Mouse (Mus musculus) heart, embryonic 11.5 days (tissue): ENCODE results near the gene Zdhhc18. TPM values are rescaled to one million over a fixed set of nuclear protein-coding genes. Genes with fewer than 3 reads are reported as not detected.
A peak's percentile ranks its signal among the peaks of the same experiment; 100 is the strongest.

ENCODE experiments used
- ATAC-seq: fragments of 200-750 bp; cut with Nextera tagmentation; replicated peaks from 2 replicates; pipeline ENCODE4 v1.8.0; 2017; ENCODE audit warnings: moderate library complexity; ENCODE audit not compliant: insufficient number of reproducible peaks, low FRiP score, low TSS enrichment
- H3K27ac ChIP-seq: fragments of 300-500 bp; sonication (generic); 2 replicates; pipeline ENCODE4 v1.5.1; 2014; ENCODE audit warnings: mild to moderate bottlenecking, low read depth, low read length
- H3K27me3 ChIP-seq: fragments of 300-500 bp; sonication (generic); 2 replicates; pipeline ENCODE4 v1.6.1; 2014; ENCODE audit warnings: mild to moderate bottlenecking, low read length, mixed read lengths; ENCODE audit not compliant: control insufficient read depth, insufficient read depth
- H3K36me3 ChIP-seq: fragments of 300-500 bp; sonication (generic); 2 replicates; pipeline ENCODE4 v1.6.1; 2014; ENCODE audit warnings: mild to moderate bottlenecking, low read length, moderate library complexity, mixed read lengths; ENCODE audit not compliant: control insufficient read depth, insufficient read depth
- H3K4me1 ChIP-seq: fragments of 300-500 bp; sonication (generic); 2 replicates; pipeline ENCODE4 v1.6.1; 2014; ENCODE audit warnings: low read length; ENCODE audit not compliant: control insufficient read depth, insufficient read depth
- H3K4me2 ChIP-seq: fragments of 300-500 bp; sonication (generic); 2 replicates; pipeline ENCODE4 v1.6.1; 2014; ENCODE audit warnings: mild to moderate bottlenecking, moderate library complexity
- H3K4me3 ChIP-seq: fragments of 300-500 bp; sonication (generic); 2 replicates; pipeline ENCODE4 v1.5.1; 2014; ENCODE audit warnings: low read depth, low read length
- H3K9ac ChIP-seq: fragments of 300-500 bp; sonication (generic); 2 replicates; pipeline ENCODE4 v1.6.1; 2014; ENCODE audit warnings: mild to moderate bottlenecking, low read depth, low read length, moderate library complexity
- H3K9me3 ChIP-seq: fragments of 300-500 bp; sonication (generic); replicated peaks from 2 replicates; pipeline ENCODE4 v1.6.1; 2016; ENCODE audit warnings: low read length; ENCODE audit not compliant: control insufficient read depth
- WGBS: fragments of 180-500 bp; shearing (Covaris S2); extraction: QIAGEN DNeasy Blood & Tissue Kit; methylation state at CpG from one replicate; pipeline ENCODE4 v1.1.7; 2014; ENCODE audit not compliant: insufficient replicate concordance; 5-methylcytosine and 5-hydroxymethylcytosine counted together
- polyA plus RNA-seq: library from polyadenylated mRNA; unstranded; fragments of >200 nt; fragmentation: Nextera tagmentation; extraction: Ambion mirVana; gene quantifications from 2 replicates; pipeline ENCODE4 v1.2.1, GENCODE M21; 2014

Zdhhc18 gene
- polyA plus RNA-seq, 1 experiment from 2014 or later: 1.5 TPM

DNA sequence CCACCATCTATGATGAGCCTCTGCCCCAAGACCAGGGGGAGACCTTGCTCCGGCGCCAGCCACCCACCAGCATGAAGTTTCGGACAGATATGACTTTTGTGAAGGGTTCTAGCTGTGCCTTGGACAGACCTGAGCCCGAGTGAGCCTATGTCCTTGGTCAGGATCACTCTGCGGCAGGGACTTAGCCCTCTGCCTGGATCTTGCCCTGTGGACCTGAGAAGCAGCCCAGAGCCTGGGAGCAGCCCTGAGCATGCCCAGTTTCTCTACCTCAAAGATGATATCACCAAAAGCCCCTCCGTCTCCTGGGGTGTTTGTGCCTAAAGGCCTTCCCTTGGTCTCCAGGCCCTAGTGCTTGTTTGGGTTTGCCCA lies 66.3 kb downstream of the Zdhhc18 start:
- Histone ChIP-seq H3K4me2 (peak overlapping the region; percentile 99), H3K27ac (peak overlapping the region; percentile 73; the same call in 1 of the 2 replicates), H3K27me3 (no peaks in the 10 kb centered on the region), H3K9ac (peak overlapping the region; percentile 95), H3K4me3 (peak overlapping the region; percentile 81), H3K9me3 (no peaks in the 10 kb centered on the region), H3K4me1 (peaks cover 12% of the 10 kb centered on the region), H3K36me3 (peaks cover 28% of the 10 kb centered on the region)
- 52% methylated on average over 6 of the region's 6 CpGs for WGBS
- no peak for ATAC-seq

DNA sequence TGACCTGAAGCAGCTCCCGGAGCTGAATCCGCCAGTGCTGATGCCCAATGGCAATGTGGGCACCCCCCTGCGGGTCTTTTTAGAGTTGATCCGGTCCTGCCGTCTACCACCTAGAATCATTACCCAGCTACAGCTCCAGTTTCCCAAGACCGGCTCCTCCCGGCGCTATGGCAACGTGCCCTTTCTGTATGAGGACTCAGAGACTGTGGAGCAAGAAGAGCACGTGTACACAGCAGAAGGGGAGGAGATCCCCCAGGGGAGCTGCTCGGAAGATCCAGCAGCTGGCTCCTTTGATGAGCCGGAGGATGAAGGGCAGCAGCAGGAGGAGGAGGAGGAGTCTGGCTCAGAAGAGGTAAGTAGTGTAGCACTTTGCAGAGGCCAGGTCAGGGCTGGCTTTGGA lies 72.0 kb downstream of the Zdhhc18 start:
- Histone ChIP-seq H3K36me3 (peaks cover 18% of the 10 kb centered on the region), H3K27me3 (no peaks in the 10 kb centered on the region)
- 78% methylated on average over 12 of the region's 12 CpGs for WGBS

DNA sequence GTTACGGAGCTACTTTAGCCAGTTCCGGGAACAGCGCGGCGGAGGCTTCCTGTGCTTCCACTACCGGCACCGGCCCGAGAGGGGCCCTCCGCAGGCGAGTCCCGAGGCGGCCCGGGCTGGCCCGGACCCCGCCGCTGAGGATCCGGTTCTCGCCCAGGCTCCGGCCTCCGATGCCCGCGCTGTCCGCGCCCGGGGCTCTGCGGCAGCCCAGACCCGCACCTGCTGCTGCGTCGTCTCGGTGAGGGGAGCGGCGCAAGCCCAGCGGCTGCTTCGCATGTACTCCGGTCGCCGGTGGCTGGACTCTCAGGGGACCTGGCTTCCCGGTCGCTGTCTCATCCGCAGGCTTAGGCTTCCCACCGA lies 75.1 kb downstream of the Zdhhc18 start:
- no peaks in the 10 kb centered on the region for H3K27me3 ChIP-seq
- H3K4me3 ChIP-seq: peak overlapping the region; percentile 100
- no peaks in the 10 kb centered on the region for H3K9me3 ChIP-seq
- ATAC-seq: peak; percentile 29; the same call in 1 of the 2 replicates
- peak overlapping the region; percentile 83 for H3K4me2 ChIP-seq
- peaks cover 8% of the 10 kb centered on the region; the same call in 1 of the 2 replicates for H3K4me1 ChIP-seq
- H3K27ac ChIP-seq: peak overlapping the region; percentile 54; the same call in 1 of the 2 replicates
- under 1% methylated on average over 41 of the region's 41 CpGs for WGBS
- H3K9ac ChIP-seq: peak overlapping the region; percentile 94
- H3K36me3 ChIP-seq: peaks cover 2% of the 10 kb centered on the region; the same call in 1 of the 2 replicates

More for the DNA sequence above, 72.0 kb downstream of the Zdhhc18 start:
- H3K4me1 ChIP-seq: peaks cover 8% of the 10 kb centered on the region; the same call in 1 of the 2 replicates
- H3K27ac ChIP-seq: no peak overlapping the region
- no peak for ATAC-seq
- no peak overlapping the region for H3K4me3 ChIP-seq
- H3K4me2 ChIP-seq: no peak overlapping the region
- no peaks in the 10 kb centered on the region for H3K9me3 ChIP-seq
- no peak overlapping the region for H3K9ac ChIP-seq

DNA sequence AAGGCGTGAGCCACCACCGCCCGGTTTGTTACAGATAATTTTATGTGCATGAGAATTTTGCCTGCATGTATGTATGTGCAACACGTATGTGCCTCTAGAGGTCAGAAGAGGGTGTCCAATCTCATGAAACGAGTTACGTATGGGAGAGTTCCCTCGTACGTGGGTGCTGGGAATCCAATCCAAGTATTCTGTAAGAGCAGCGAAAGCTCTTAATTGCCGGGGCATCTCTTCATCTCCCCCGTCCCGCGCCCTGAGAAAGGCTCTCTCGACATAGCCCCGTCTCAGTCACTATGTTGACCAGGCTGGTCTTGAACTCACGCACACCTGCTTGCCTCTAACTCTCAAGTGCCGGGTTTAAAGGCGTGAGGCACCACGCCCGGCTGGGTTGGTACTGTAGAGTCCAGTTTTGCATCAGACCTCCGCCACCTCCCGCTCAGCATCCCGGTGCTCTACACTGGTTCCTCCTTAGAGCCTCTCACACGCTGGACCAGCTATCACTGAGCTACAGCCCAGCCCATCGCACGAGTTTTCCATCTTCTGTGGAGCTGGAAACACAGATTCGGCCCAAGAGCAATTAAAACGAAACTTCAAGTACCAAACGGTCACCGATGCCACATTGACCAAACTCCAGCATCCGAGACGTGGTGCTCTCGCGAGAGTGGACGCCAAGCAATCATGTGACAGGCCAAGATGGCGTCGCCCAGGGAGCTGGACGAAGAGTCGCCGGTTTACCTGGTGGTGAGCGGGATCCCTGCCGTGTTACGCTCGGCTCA lies 75.7 kb downstream of the Zdhhc18 start, which contains the start of gene Gpatch3:
Gene Gpatch3, plus strand, starts transcription at position 676 of the 773 bp plus-strand sequence.
- peaks cover 8% of the 10 kb centered on the region; the same call in 1 of the 2 replicates for H3K4me1 ChIP-seq
- peak within 1 kb of the TSS; percentile 83 for H3K4me2 ChIP-seq
- no peaks in the 10 kb centered on the region for H3K27me3 ChIP-seq
- no peaks in the 10 kb centered on the region; the same call in 1 of the 2 replicates for H3K36me3 ChIP-seq
- WGBS: 6% methylated on average over 44 of the region's 44 CpGs
- peak within 1 kb of the TSS; percentile 94 for H3K9ac ChIP-seq
- ATAC-seq: peak; percentile 85
- H3K9me3 ChIP-seq: no peaks in the 10 kb centered on the region
- peak within 1 kb of the TSS; percentile 71; the same call in 1 of the 2 replicates for H3K27ac ChIP-seq
- H3K4me3 ChIP-seq: peak within 1 kb of the TSS; percentile 100

DNA sequence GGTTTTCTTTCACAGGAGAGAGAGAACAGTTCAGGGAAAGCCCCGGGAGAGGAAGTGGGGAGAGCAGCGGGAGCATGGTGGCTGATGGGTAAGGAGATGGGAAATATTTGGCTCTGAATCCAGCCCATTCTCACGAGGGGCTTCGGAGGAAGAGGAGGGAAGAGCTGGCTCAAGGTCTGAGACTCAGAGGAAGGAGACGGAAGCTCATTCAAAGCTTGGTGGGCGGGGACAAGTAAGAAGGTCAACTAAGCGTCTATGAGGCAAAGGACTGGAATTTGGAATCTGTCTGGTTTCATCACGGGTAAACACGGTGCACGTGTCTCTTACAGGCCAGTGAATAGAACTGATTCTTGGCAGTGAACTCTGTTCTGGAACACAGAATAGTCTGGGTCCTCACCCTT lies 79.9 kb downstream of the Zdhhc18 start:
- no peak for ATAC-seq
- Histone ChIP-seq H3K36me3 (no peaks in the 10 kb centered on the region), H3K27ac (no peak overlapping the region), H3K9ac (no peak overlapping the region), H3K4me1 (peaks cover 4% of the 10 kb centered on the region; the same call in 1 of the 2 replicates), H3K9me3 (no peaks in the 10 kb centered on the region), H3K4me3 (no peak overlapping the region), H3K4me2 (no peak overlapping the region), H3K27me3 (no peaks in the 10 kb centered on the region)
- WGBS: 53% methylated on average over 10 of the region's 10 CpGs

DNA sequence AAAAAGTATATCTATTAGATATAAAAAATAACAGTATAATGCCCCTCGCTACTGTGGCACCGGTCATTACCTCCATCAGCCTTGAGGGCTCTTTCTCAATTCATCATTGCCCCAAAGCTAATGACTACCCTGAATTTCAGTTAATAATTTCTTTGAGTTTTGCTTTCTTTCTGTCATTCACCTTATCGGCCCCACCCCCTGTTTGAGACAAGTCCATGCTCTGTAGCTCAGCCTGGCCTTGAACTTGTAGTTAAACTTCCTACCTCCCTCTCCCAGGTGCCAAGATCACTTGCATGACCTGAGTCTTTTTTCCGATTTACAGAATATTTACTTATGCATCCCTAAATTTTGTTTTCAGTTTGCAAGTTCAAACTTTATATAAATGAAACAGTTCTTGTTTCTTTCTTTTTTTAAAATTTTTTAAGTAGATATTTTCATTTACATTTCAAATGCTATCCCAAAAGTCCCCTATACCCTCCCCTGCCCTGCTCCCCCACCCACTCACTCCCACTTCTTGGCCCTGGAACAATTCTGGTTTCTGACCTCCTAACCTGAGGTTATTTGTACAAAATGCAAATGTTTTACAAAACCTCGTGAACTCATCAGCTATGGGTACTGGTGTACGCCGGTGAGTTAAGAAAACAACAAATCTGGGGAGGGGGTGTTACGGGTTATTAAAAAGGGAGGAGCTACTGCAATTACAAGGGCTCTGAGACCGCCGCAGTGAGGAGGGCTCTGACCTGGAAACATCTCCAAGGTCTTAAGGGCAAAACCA lies 80.5 kb downstream of the Zdhhc18 start:
- no peak overlapping the region for H3K4me2 ChIP-seq
- no peaks in the 10 kb centered on the region for H3K27me3 ChIP-seq
- no peaks in the 10 kb centered on the region for H3K36me3 ChIP-seq
- H3K4me3 ChIP-seq: no peak overlapping the region
- H3K27ac ChIP-seq: no peak overlapping the region
- 0 out of 2 replicates have a peak, but pooled peaks cover 3% of the 10 kb centered on the region for H3K4me1 ChIP-seq
- ATAC-seq: no peak
- 78% methylated on average over 10 of the region's 10 CpGs for WGBS
- H3K9me3 ChIP-seq: no peaks in the 10 kb centered on the region
- no peak overlapping the region for H3K9ac ChIP-seq

DNA sequence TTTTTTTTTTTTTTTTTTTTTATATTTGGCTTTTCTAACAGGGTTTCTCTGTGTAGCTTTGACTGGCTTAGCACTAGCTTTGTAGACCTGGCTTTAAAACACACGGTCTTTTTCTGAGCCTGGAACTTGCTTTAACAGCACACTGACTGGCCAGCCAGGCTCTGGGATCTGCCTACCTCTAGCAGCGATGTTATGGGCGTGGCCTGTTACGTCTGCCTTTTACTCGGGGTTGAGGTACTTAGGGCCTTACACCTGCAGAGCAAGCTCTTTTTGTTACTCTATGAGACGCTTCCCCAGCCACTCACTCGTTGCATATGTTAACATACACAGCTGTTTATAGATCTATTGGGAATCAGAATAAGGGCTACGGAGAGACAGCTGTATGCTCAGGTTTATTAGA lies 82.7 kb downstream of the Zdhhc18 start:
- no peak overlapping the region for H3K4me3 ChIP-seq
- H3K4me1 ChIP-seq: no peaks in the 10 kb centered on the region
- no peaks in the 10 kb centered on the region for H3K27me3 ChIP-seq
- no peak overlapping the region for H3K4me2 ChIP-seq
- H3K9ac ChIP-seq: no peak overlapping the region
- H3K27ac ChIP-seq: no peak overlapping the region
- 22% methylated on average over 8 of the region's 8 CpGs for WGBS
- H3K9me3 ChIP-seq: no peaks in the 10 kb centered on the region
- H3K36me3 ChIP-seq: no peaks in the 10 kb centered on the region
- ATAC-seq: no peak

DNA sequence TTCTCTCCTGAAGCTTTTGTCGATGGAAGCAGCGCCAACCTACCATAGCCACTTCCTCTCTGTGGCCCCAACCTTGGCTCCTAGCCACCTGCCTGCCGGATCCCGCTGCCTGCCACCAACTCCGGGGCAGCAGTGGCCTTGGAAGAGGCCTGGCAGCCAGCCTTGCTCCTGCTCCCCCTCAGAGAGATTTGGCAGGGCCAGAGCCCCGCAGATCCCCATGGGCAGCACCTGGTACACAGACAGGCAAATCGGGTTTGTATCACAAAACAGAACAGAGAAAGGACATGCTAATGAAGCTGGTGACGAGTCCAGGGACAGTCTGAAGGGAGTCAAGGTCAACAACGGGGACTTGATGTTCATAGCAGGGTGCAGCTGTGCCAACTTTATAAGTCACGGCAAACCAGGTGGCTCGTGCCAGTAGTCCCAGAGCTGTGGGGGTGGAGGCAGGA lies 86.8 kb downstream of the Zdhhc18 start:
- no peak overlapping the region for H3K9ac ChIP-seq
- H3K4me2 ChIP-seq: no peak overlapping the region
- H3K9me3 ChIP-seq: no peaks in the 10 kb centered on the region
- H3K27me3 ChIP-seq: no peaks in the 10 kb centered on the region
- no peak overlapping the region for H3K4me3 ChIP-seq
- no peak overlapping the region for H3K27ac ChIP-seq
- no peak for ATAC-seq
- no peaks in the 10 kb centered on the region for H3K36me3 ChIP-seq
- 68% methylated on average over 11 of the region's 11 CpGs for WGBS
- no peaks in the 10 kb centered on the region for H3K4me1 ChIP-seq
